Mouse (Mus musculus): ENCODE results near the gene Rdh9.
"Not testable (repeated sequence)": the region's sequence is repeated elsewhere in the genome, so short reads cannot be mapped to it uniquely, and the experiment has no call there.

Rdh9 gene

DNA sequence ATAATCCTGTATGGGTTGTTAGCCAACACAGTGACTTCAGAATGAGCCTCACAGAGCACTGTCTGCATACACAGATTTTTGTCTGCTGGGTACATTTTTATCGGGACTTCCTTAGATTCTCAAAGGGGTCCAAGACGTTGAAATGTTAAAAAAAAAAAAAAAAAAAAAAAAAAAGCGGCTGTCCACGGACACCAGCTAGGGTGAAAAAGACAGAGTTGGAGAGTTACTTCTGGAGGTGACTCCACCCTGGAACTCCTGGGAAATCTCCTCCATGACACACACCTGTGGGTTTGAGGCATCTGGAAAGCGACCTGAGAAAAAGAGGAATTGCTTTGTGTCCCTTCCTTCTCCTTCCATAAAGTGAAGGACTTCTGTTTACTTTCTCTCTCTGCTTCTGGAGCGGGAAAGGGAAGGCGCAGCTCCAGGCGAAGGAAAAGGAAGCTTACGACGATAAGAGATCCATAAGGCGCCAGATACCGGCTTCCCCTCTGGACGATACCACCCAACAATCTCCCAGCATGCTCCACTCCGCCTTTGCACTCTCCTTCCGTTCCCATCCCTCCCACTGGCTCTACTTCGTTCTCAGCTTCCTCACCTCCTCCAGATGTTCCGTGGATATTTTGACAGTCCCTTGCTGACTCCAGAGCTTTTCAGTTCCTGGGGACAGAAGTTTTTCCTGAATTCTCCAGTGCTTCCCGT lies 20.3 kb upstream of the Rdh9 start:
- CTCF ChIA-PET = no interaction called here

DNA sequence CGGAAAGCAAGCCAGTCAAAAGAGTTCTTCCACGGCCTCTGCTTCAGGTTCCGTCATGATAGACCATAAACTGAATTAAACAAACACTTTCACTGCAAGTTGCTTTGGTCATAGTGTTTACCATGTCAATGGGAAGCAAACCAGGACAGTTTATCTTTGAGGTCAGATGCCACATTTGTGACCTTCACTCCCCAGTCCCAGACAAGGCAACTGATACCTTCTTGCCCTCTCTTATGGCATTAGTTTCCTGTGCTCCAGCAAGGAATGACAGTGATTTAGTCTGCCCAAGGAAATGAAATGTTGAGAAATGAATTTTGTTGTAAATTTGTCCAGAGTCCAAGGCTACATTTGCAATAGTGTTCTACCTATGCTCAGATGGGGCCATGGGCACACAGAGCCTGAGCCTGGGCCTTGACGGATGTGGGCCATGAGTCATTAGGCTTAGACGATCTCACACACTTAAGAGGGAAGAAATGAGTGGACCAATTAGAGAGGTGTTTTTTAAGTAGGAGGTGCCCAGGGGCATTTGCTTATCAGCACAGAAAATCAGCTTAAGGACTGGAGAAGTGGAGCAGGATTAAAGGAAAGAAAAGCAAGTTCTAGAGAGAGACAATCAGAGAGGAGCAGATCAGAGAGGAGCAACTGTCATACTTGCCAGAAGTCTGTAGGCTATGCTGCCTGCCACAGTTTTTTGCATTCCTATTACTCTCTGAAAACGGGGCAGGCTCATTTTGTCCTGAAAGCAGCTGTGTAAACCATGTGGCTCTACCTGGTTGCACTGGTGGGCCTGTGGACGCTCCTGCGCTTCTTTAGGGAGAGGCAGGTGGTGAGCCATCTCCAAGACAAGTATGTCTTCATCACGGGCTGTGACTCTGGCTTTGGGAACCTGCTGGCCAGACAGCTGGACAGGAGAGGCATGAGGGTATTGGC lies 16.7 kb upstream of the Rdh9 start, which contains the start of the genes Rdh1 and Rdh16f1:
TSS of gene Rdh1 (plus strand) at position 541 of the 930 bp plus-strand sequence.
TSS of gene Rdh16f1 (plus strand) at position 607 of the 930 bp plus-strand sequence.
- CTCF ChIA-PET = no interaction called here

DNA sequence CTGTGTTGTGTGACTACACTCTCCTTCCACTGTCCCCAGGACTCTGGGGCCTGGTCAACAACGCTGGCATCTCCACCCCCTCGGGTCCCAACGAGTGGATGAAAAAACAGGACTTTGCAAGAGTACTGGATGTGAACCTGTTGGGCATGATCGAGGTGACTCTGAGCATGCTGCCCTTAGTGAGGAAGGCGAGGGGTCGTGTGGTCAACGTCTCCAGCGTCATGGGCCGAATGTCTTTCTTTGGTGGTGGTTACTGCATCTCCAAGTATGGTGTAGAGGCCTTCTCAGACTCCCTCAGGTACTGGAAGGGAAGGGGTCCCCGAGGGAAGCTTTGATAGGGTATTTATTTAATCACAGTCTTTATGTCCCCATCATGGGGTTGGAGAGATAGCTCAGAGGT lies 13.3 kb upstream of the Rdh9 start:
- CTCF ChIA-PET = not testable (repeated sequence)

DNA sequence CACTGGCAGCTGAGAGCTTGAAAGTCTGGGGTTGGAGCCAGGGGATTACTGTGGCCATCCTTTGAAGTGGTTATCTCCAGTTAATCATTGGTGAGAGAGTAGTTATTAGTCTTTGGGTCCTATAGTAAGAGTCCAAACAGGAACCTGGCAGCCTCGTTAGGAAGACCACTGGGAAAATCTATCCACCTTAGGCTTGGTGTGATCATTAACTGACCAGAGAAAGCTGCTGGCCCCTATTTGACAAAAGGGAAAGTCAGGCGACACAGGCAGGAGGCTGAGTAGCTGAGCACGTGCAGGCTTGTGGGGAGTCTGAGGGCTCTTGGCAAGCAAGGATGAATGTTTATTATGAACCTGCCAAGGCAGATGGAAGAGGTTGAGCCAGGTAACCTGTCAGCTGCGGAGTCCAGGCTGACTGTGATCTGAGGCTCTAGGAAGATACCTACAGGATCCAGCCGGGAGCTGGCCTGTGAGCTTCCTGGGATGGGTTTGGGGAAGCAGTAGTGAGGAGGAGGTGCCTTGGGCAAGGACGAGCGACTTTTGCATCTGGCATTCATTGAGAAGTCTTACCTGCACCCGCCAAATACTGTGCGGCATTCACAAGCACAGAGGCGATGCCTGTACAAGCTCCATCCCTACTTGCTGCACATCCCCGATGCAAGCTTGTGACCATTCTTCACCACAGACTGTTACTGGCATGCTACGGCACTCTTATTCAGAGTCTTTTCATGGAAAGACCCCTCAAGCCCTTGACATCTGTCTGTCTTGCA lies 12.1 kb upstream of the Rdh9 start:
- CTCF ChIA-PET = interaction anchor here (0.7 kb wide), 1 partner anchor 1332 kb away, joined by 13 read pairs; no protein-coding TSS in a partner anchor

DNA sequence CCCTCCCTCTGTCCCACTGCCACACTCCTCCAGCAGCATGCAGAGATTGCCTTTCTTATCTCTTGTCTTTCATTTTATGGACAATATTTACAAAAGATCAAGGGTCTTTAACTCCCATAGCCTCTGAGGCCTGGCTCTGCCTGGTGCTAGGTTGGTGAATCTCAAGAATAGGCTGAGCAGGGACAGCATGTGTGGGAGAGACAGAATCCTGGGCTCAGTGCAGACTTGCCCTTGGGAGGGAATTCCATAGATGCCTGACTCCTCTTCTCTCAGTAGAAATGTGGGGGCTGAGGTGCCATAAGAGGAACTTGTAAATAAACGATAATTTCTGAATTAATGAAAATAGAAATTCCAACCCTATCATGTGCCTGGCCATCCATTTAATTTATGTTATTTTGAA lies 9.6 kb upstream of the Rdh9 start:
- CTCF ChIA-PET = no interaction called here

DNA sequence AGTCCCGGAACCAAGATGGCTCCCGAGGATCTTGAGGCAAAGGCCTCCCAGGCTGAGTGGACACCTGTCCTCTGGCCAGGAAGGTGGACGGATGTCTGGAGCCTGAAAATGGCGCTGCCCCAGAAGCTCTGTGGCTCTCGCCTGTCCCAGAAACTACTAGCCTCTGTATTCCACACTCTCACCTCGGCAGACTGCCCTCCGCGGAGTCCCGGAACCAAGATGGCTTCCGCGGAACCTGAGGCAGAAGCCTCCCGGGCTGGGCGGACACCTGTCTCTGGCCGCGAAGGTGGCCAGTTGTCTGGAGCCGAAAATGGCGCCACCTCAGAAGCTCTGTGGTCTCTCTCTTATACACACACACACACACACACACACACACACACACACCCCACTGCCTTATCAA lies 6.1 kb downstream of the Rdh9 start:
- CTCF ChIA-PET = not testable (repeated sequence)

DNA sequence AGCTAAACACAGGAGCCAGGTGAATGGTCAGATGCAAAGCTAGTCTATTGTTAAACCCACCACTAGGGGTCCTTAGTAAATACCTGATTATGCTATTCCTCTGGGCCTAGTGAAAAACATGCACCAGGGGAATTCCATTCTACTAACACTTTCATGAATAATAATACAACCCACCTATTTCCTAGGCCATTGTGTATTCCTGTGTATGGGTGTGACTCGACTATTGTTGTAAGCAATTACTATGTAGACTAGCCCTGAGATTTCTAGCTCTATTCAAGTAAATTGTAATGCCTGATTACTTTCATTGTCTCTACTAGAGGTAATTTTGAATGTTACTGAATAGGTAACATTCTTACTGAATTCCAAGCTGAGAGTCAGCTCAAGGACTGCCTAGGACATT lies 9.2 kb downstream of the Rdh9 start:
- CTCF ChIA-PET = not testable (repeated sequence)

DNA sequence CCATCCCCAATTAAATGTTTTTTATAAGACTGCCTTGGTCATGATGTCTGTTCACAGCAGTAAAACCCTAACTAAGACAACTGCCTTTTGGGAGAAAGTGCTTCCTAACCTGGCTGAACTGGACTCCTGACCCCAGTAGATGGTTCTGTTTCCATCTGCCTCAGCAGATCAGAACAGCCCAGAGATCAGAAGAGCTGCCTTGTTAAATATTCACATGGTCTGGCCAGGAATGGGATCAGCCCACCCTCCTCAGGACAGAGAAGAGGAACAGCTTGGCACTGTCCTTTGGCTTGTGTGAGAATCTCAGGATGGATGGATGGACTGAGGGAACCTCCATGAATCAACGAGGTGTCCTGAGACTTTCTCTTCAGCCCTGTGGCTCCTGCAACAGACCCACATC lies 23.1 kb downstream of the Rdh9 start:
- CTCF ChIA-PET = no interaction called here

DNA sequence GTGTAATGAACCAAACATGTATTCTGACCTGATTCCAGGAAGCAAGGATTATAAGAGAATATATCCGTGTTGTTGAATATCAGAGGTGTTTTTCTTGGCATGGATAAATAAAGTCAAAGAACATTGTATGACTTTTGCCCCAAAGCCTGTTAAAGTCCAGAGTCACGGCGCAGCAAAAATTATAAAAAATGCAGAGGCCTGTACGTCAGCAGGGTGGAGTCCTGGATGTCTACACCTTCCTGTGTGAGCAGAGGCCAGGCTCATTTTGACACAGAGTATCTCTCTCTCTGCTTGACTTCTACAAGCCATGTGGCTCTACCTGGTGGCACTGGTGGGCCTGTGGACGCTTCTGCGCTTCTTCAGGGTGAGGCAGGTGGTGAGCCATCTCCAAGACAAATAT lies 24.7 kb downstream of the Rdh9 start, which contains the start of gene Rdh16:
TSS of gene Rdh16 (plus strand) at position 262 of the 400 bp plus-strand sequence.
- CTCF ChIA-PET = no interaction called here

DNA sequence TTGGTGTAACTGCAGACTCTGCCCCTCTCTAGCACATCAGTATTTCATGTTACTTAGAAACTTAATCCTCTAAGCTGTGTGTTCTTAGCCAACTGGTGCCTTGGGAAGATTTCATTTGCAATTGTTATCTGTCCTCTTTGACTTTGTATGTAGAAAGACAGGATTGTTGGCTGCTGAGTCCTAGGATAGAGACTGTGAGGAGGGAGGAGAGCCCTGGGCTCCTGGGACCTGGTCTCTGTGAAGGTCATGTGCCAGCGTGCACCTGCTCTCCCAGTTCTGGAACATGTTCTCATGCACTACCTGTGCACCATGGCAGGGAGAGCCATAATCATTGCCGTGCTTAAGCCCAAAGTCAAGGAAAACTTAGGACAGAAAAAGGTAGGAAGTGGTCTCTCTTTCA lies 25.4 kb downstream of the Rdh9 start:
- CTCF ChIA-PET = no interaction called here

DNA sequence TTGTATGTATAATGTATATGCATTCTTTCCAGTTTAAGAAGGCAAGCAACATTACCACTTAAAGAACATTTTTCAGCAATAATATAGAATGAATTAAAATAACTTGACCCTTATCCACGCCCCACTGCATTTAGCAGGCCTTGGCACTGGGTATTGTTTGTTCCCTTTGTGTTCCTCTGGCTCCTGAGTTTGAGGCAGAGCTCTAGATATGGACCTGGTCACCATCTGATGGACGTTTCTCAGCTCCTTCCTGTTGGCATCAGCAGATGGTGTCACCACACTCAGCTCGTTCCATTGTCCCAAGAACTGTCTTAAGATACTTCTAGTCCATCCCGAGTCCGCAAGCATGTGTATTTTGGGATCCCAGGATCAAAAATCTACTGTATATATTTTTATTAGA lies 26.1 kb downstream of the Rdh9 start:
- CTCF ChIA-PET = no interaction called here

DNA sequence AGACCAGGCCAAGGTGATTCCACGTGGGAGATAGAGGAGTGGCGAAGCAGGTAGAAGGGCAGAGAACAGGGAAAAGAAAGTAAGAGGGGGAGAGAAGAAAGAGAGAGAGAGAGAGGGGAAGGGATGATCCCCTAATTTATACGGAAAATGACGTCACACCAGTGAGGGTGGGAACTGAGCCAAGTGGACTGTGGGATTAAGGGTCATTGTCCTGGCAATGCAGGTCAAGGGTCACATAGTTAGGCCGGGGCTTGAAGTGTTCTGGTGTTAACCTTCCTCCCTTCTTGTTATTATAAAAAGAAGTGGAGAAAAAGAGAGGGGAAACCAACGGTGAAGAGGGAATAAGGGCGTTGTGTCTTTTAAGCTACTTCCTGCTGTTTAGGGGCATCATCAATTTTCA lies 28.2 kb downstream of the Rdh9 start:
- CTCF ChIA-PET = no interaction called here

DNA sequence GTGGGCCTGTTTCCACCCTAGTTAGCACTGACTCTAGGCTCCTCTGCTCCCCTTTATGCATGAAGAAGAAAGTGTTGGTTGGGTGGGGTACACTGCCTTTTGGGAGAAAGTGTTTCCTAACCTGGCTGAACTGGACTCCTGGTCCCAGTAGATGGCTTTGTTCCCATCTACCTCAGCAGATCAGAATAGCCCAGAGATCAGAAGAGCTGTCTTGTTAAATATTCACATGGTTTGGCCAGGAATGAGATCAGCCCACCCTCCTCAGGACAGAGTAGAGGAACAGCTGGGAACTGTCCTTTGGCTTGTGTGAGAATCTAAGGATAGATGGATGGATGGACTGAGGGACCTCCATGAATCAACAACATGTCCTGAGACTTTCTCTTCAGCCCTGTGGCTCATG lies 39.7 kb downstream of the Rdh9 start:
- CTCF ChIA-PET = no interaction called here

DNA sequence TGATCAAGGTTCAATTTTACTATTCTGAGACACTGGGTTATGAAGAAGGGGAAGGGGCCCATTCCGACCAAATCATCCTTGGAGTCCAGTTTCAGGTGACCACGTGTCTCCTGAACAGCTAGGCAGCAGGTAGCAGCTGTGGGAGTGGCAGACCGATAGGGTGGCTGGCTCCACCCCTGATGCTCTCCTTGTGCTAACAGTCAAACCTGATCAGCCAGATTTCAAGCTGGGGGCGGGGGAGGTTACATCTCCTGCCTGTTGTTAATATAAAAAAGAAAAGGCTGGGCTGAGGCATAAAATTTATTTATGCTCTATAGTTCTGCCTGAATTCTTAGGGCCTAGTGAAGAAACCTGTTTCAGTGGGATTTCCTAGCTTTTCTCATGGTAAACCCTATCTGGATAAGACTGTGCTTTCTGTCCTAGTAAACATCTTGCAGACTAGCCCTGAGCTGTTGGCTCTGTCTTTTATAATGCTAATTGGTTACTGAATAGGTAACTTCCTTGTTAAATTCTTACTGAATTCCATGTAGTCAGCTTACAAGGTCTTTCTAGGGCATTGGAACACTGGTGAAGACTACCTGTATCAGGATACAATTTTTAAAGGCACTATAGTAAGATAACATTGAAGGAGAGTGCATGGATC lies 41.2 kb downstream of the Rdh9 start:
- CTCF ChIA-PET = not testable (repeated sequence)

DNA sequence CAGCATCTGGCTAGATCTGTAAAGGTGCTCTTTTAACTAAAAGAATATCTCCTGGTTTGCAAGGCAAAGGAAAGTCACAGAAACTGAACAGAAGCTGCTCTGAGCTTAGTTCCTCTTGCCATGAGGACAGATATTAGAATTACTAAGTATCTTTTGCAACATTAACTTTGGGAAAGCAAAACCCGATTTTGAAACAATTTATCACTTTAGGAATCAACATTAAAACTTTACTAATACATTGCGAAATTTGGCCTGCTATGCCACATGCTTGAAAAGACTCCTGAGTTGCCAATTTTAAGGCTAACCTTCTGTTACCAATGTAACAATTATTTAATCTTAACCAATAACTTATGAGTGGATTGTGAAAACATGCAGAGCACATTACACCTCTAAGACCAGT lies 45.6 kb downstream of the Rdh9 start:
- CTCF ChIA-PET = not testable (repeated sequence)

DNA sequence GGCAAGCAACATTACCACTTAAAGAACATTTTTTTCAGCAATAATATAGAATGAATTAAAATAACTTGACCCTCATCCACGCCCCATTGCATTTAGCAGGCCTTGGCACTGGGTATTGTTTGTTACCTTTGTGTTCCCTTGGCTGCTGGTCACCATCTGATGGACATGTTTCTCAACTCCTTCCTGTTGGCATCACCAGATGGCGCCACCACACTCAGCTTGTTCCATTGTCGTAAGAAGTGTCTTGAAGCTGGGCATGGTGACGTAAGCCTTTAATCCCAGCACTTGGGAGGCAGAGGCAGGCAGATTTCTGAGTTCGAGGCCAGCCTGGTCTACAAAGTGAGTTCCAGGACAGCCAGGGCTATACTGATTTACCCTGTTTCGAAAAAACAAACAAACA lies 49.2 kb downstream of the Rdh9 start:
- CTCF ChIA-PET = no interaction called here

DNA sequence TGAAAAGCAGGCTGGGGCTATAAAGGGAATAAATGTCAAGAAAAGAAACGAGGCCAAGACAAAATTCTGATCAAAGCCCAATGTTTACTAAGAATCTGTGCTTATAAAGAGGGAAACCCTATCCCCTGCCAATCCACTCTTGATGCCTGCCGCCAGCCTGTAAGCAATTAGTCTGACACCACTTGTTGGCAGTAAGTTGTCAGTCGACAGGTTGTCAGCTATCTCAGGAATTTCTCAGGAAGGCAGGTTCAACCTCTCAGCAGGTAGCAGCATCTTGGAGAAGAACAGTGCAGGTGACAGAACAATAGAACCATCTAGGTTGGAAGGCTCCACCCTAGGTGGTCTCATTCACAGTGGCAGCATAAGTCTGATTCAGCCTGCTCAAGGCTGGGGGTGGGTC lies 52.9 kb downstream of the Rdh9 start:
- CTCF ChIA-PET = no interaction called here

DNA sequence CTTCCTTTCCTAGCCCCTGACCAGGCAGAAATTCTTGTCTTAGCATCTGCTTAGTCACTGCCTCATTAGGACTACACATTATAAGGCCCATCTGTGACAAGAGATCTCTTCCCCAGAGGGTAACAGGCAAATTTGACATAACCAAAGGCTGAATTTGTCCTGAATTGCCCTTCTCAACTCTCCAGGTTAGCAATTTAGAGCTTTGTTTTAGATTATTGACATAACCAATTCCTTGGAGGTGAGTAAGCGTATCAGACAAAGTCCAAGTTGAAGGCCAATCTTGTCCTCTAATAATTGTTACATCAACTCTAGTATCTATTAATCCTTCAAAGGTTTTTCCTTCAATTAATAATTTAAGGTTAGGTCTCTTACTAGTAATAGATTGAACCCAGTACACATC lies 58.0 kb downstream of the Rdh9 start:
- CTCF ChIA-PET = not testable (repeated sequence)

DNA sequence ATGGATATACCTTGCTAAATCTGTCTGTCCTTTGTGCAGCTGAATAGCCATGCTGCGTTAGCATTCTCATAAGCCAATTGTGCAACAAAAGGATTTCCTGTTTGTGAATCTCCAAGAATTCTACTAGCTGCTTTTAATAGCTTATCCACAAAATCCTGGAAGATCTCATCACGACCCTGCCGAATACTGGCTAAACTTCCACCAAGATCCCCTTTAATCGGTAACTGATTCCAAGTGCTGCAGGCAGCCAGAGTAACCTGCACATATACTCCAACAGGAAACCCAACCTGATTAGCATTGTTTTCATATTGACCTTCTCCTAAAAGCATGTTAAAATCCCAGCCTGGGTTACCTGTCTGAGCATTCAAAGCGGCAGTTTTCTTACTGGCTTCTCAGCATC lies 59.1 kb downstream of the Rdh9 start:
- CTCF ChIA-PET = no interaction called here

DNA sequence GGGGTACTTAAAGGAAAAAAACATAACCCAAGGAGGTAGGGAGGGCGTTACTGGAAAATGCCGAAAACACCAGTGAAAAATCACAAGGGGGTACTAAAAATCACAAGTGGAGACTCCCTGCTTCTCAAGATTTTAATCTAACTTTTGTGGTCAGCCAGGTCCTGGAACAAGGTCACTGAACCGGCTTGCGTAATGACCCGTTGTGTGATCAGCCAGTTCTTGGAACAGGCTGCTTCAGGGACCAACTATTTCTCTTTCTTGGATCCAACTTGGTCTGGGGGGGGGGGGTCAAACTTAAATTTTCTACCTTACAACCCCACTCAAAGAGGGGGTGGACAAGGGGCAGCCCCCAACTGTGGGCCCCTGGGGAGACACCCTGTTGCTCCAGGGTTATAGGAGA lies 61.6 kb downstream of the Rdh9 start:
- CTCF ChIA-PET = not testable (repeated sequence)

DNA sequence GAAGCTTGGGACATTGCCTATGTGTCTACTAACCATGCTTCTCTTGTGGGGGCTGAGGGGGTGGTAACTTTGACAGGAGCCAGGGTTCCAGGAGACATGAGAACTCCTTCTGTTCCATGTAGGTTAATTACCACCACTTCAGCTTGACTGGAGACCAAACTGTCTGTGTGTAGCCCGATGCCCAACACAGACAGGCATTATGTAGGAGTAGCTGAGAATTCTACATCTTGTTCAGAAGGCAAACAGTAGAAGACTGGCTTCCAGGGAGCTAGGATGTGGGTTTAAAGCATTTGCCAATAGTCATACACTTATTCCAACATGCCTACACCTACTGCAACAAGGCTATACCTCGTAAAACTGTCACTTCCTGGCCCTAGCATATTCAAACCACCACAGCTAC lies 62.4 kb downstream of the Rdh9 start:
- CTCF ChIA-PET = no interaction called here

DNA sequence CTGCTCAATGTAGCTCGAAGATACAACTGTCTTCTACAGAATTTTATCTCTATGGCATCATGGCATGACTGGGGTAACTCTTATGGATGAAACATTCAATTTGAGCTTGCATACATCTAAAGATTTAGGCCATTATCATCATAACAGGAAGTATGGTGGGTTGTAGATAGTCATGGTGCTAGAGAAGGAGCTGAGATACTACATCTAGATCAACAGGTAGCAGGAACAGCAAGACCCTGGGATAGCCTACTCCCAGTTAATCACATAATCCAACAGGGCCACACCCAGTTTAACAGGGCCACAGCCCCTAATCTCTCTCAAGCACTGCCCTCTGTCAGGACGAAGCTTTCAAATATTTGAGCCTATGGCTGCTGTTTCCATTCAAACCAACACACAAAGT lies 64.6 kb downstream of the Rdh9 start:
- CTCF ChIA-PET = no interaction called here

All from spleen, embryonic (tissue).